Mouse (Mus musculus): ENCODE data around the gene Osbpl6. TPM values are rescaled to one million over a fixed set of nuclear protein-coding genes. Genes with fewer than 3 reads are reported as not detected.

The Osbpl6 gene
- total RNA-seq (2023), result 0.14 to 0.31 TPM (median 0.24 TPM) in 4 replicates

GRCm38 (mm10) chr2:76406151-76406936 lies at the start of gene Osbpl6:
TSS of gene Osbpl6 (plus strand) at chr2:76406508.

GRCm38 (mm10) chr2:76360226-76360625 lies 46.1 kb upstream of the Osbpl6 start, which contains the start of gene Cyct:
TSS of gene Cyct (minus strand) at chr2:76360450.

DNA sequence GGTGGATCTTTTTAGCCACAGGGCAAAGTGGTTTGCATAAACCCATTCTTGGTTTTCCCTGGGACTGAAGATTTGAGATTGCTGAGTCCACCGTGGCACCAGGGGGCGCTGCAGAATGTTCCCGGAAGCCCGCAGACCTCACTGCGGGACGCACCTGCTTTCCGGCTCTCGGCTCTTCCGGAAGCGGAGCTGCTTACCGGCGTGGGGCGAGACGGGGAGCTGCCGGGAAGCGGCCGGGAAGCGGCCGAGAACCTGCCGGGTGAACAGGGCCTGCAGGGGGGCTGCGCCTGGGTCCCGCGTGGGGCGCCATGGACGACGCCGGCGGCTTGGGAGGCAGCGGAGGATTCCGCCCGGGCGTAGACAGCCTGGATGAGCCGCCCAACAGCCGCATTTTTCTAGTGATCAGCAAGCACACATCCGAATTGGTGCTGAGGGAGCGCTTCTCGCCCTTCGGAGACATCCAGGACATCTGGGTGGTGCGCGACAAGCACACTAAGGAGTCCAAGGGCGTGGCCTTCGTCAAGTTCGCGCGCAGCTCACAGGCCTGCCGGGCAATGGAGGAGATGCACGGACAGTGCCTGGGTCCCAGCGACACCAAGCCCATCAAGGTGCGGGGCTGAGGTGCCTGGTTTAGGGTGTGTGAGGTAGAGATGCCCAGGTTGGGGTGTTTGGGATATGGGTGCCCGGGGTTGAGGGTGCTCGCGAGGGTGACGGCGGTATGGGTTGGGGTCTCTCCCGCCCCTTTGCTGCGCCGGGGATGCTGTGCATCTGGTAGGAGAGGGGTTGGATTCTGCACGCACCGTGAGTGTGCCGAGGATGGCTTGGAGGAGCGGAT lies 36.3 kb upstream of the Osbpl6 start, which contains the start of gene Rbm45:
Gene Rbm45, plus strand, starts transcription at position 164 of the 835 bp plus-strand sequence.

DNA sequence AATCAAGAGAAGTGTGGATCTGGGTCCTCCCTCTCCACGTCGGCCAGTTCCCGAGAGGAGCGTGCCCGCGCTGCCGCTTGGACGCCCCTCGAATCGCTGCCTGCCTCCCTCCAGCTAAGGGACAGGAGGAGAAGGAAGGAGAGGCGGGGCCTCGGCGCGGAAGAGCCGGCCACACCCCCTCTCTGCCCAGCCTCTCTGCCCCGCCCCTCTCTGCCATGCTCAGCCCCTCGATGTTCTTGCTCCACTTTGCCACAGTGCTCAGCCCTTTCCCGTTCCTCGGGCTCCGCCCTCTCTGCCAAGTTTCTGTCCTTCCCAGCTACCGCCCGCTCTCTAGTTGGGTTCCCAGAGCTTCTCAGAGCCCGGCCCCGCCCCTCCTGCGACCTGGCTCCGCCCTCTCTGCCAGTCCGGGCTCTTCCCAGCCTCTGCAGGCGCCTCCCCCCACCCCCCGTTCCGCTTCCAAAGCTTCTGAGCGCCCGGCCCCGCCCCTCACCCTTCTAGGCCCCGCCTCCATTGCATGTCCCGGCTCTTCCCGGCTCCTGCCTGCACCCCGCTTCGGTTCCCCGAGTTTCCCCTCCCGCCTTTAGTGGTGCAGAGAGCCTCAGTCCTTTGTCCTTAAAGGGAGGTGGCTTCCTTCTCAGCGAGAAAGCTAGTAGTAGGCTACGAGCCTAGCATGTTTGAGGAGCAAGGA lies 241.7 kb downstream of the Osbpl6 start, which contains the start of the genes Prkra and Pjvk:
Gene Prkra, minus strand, starts transcription at position 133 of the 688 bp plus-strand sequence.
Gene Pjvk, plus strand, starts transcription at position 594 of the 688 bp plus-strand sequence.

Other genes starting within 250 kb of the Osbpl6 start
- gene Pde11a, start 67.7 kb upstream of the Osbpl6 start, total RNA-seq (2023), result 0.30 to 0.37 TPM in 2 of 4 replicates, not detected in the others
- not detected in 4 replicates for gene Cyct, start 46.1 kb upstream of the Osbpl6 start, total RNA-seq (2023)
- gene Rbm45, start 36.5 kb upstream of the Osbpl6 start, total RNA-seq (2023), result 31.9 to 36.6 TPM (median 35.9 TPM) in 4 replicates
- 2.9 to 4.3 TPM (median 4.0 TPM) in 4 replicates for gene Prkra, start 241.5 kb downstream of the Osbpl6 start, total RNA-seq (2023)
- gene Pjvk, start 242.0 kb downstream of the Osbpl6 start, total RNA-seq (2023), result not detected in 4 replicates

Data from B cell, adult 62 days (primary cell).